Mouse (Mus musculus) heart, postnatal 25 days (tissue): ENCODE results near the gene Pla2r1. TPM values are rescaled to one million over a fixed set of nuclear protein-coding genes. Genes with fewer than 3 reads are reported as not detected.

Source experiments
- total RNA-seq, 2 experiments: library from RNA; stranded (reverse); gene quantifications; 2 replicates each; pipeline ENCODE4 v1.2.3; 2021

The Pla2r1 gene
- total RNA-seq, 2 experiments from 2014 or later, result 0.99 to 1.7 TPM

Other genes with a start within 250 kb of the Pla2r1 start
- under 1 TPM; 0.61 to 0.75 TPM for gene Ly75, start 170.0 kb downstream of the Pla2r1 start, total RNA-seq
- 10 to 100 TPM; 23.0 to 25.0 TPM for gene Itgb6, start 169.3 kb upstream of the Pla2r1 start, total RNA-seq